Mouse (Mus musculus): ENCODE data around the gene Rnf220. TPM values are rescaled to one million over a fixed set of nuclear protein-coding genes. Genes with fewer than 3 reads are reported as not detected.

The Rnf220 gene
- polyA plus RNA-seq, 1 experiment from 2014 or later: 102 TPM

GRCm38 (mm10) chr4:117229590-117229989, 267.3 kb downstream of the Rnf220 start:
- Histone ChIP-seq H3K4me3 (no peak overlapping the region), H3K9me3 (replicated peaks) (no peaks in the 10 kb centered on the region), H3K27ac (replicated peaks) (0 out of 2 replicates have a peak overlapping the region, but pooled peaks have one; percentile 33), H3K4me1 (0 out of 2 replicates have a peak, but pooled peaks cover 3% of the 10 kb centered on the region), H3K36me3 (no peaks in the 10 kb centered on the region), H3K27me3 (ENCODE audit: low read depth, poor library complexity, severe bottlenecking) (no peaks in the 10 kb centered on the region; the same call in 1 of the 2 replicates)
- 76% methylated on average over 15 of the region's 15 CpGs for WGBS
- DNase-seq (ENCODE audit: low spot score): no peak

GRCm38 (mm10) chr4:117225250-117225649, 271.6 kb downstream of the Rnf220 start:
- no peak for DNase-seq (ENCODE audit: low spot score)
- H3K9me3 ChIP-seq (replicated peaks): no peaks in the 10 kb centered on the region
- no peaks in the 10 kb centered on the region for H3K36me3 ChIP-seq
- H3K4me3 ChIP-seq: no peak overlapping the region
- H3K27me3 ChIP-seq (ENCODE audit: low read depth, poor library complexity, severe bottlenecking): no peaks in the 10 kb centered on the region; the same call in 1 of the 2 replicates
- H3K27ac ChIP-seq (replicated peaks): no peak overlapping the region
- H3K4me1 ChIP-seq: 0 out of 2 replicates have a peak, but pooled peaks cover 3% of the 10 kb centered on the region

DNA sequence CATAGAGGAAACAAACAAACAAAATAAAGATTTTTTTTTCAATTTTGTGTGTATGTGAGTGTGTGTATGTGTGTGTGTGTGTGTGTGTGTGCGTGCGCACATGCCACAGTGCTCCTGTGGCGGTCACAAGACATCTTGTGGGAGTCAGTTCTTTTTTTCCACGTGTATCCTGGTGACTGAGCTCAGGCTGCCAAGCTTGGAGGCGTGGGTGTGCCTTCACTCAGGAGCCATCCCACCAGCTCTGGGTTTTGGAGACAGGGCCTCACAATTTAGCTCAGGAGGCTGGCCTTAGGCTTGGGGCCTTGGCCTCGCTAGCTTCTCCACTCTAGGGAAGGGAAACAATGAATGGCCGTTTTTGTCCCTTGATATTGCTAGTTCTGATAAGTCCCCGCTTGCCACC, 272.7 kb downstream of the Rnf220 start:
- H3K27ac ChIP-seq (replicated peaks): no peak overlapping the region
- no peaks in the 10 kb centered on the region for H3K27me3 ChIP-seq (ENCODE audit: low read depth, poor library complexity, severe bottlenecking)
- no peak overlapping the region for H3K4me3 ChIP-seq
- DNase-seq (ENCODE audit: low spot score): no peak
- H3K4me1 ChIP-seq: no peaks in the 10 kb centered on the region
- WGBS: 84% methylated on average over 8 of the region's 8 CpGs
- no peaks in the 10 kb centered on the region for H3K9me3 ChIP-seq (replicated peaks)
- H3K36me3 ChIP-seq: no peaks in the 10 kb centered on the region

- Histone ChIP-seq H3K4me1 (no peaks in the 10 kb centered on the region), H3K27me3 (ENCODE audit: low read depth, poor library complexity, severe bottlenecking) (no peaks in the 10 kb centered on the region), H3K27ac (replicated peaks) (no peak overlapping the region), H3K36me3 (no peaks in the 10 kb centered on the region), H3K4me3 (no peak overlapping the region), H3K9me3 (replicated peaks) (no peaks in the 10 kb centered on the region)
- no peak for DNase-seq (ENCODE audit: low spot score)
- 69% methylated on average over 5 of the region's 5 CpGs for WGBS
Measured at GRCm38 (mm10) chr4:117223001-117223400, 273.9 kb downstream of the Rnf220 start.

GRCm38 (mm10) chr4:117221836-117222235, 275.0 kb downstream of the Rnf220 start:
- 87% methylated on average over 9 of the region's 9 CpGs for WGBS
- no peak overlapping the region for H3K4me3 ChIP-seq

More at GRCm38 (mm10) chr4:117221836-117222235, 275.0 kb downstream of the Rnf220 start:
- Histone ChIP-seq H3K27ac (replicated peaks) (no peak overlapping the region), H3K27me3 (ENCODE audit: low read depth, poor library complexity, severe bottlenecking) (no peaks in the 10 kb centered on the region), H3K36me3 (no peaks in the 10 kb centered on the region), H3K9me3 (replicated peaks) (no peaks in the 10 kb centered on the region), H3K4me1 (no peaks in the 10 kb centered on the region)
- no peak for DNase-seq (ENCODE audit: low spot score)

Other genes with a start within 250 kb of the Rnf220 start
- 8.2 and 8.7 TPM in 2 replicates for gene Tmem53, start 245.1 kb downstream of the Rnf220 start, polyA plus RNA-seq (2016; fragmentation: Nextera tagmentation; extraction: Ambion mirVana)
- gene Armh1, start 244.9 kb downstream of the Rnf220 start, polyA plus RNA-seq (2016; fragmentation: Nextera tagmentation; extraction: Ambion mirVana): 0.22 and 0.36 TPM in 2 replicates
- gene Eri3, start 53.3 kb upstream of the Rnf220 start, polyA plus RNA-seq (2016; fragmentation: Nextera tagmentation; extraction: Ambion mirVana): 111 and 139 TPM in 2 replicates
- gene Dmap1, start 185.2 kb upstream of the Rnf220 start, polyA plus RNA-seq (2016; fragmentation: Nextera tagmentation; extraction: Ambion mirVana): 74.3 and 80.7 TPM in 2 replicates
- gene Gm12845, start 227.4 kb upstream of the Rnf220 start, polyA plus RNA-seq (2016; fragmentation: Nextera tagmentation; extraction: Ambion mirVana): not detected in 2 replicates